Mouse (Mus musculus) liver, embryonic 14.5 days (tissue): ENCODE data around the gene Med12.

Experiments used
- CTCF ChIP-seq: IDR thresholded peaks from 2 replicates; pipeline ENCODE4 v1.5.1; 2016; ENCODE audit warnings: antibody characterized with exemption, low read depth, control low read depth
- EP300 ChIP-seq: IDR thresholded peaks from 2 replicates; pipeline ENCODE4 v1.6.1; 2016; ENCODE audit warnings: antibody characterized with exemption, low read depth

GRCm38 (mm10) chrX:101346475-101346874, 72.6 kb downstream of the Med12 start:
- no peak for TF ChIP-seq CTCF
- TF ChIP-seq EP300: no peak
